Mouse (Mus musculus) embryonic facial prominence, embryonic 15.5 days (tissue): ENCODE data around the gene Cyp4a32. TPM values are rescaled to one million over a fixed set of nuclear protein-coding genes. Genes with fewer than 3 reads are reported as not detected.
"Not testable (repeated sequence)": the region's sequence is repeated elsewhere in the genome, so short reads cannot be mapped to it uniquely, and the experiment has no call there.

Experiments
- ATAC-seq: fragments of 200-750 bp; cut with Nextera tagmentation; 2 replicates; pipeline ENCODE4 v1.8.0; 2017; ENCODE audit warnings: low read depth, moderate TSS enrichment; ENCODE audit not compliant: insufficient number of reproducible peaks, low FRiP score, low TSS enrichment
- H3K27ac ChIP-seq: fragments of 300-500 bp; sonication (generic); replicated peaks from 2 replicates; pipeline ENCODE4 v1.5.1; 2015; ENCODE audit warnings: mild to moderate bottlenecking, inconsistent platforms
- H3K27me3 ChIP-seq: fragments of 300-500 bp; sonication (generic); 2 replicates; pipeline ENCODE4 v1.6.1; 2015; ENCODE audit warnings: inconsistent platforms
- H3K36me3 ChIP-seq: fragments of 300-500 bp; sonication (generic); 2 replicates; pipeline ENCODE4 v1.6.1; 2015; ENCODE audit warnings: mild to moderate bottlenecking, inconsistent platforms
- H3K4me1 ChIP-seq: fragments of 300-500 bp; sonication (generic); 2 replicates; pipeline ENCODE4 v1.6.1; 2015; ENCODE audit warnings: inconsistent platforms
- H3K4me2 ChIP-seq: fragments of 300-500 bp; sonication (generic); replicated peaks from 2 replicates; pipeline ENCODE4 v1.6.1; 2015; ENCODE audit warnings: mild to moderate bottlenecking, inconsistent platforms
- H3K4me3 ChIP-seq: fragments of 300-500 bp; sonication (generic); replicated peaks from 2 replicates; pipeline ENCODE4 v1.5.1; 2015; ENCODE audit warnings: mild to moderate bottlenecking, inconsistent platforms
- H3K9ac ChIP-seq: fragments of 300-500 bp; sonication (generic); 2 replicates; pipeline ENCODE4 v1.6.1; 2015; ENCODE audit warnings: inconsistent platforms
- H3K9me3 ChIP-seq: fragments of 300-500 bp; sonication (generic); replicated peaks from 2 replicates; pipeline ENCODE4 v1.6.1; 2016; ENCODE audit warnings: inconsistent platforms
- WGBS: fragments of 180-500 bp; shearing (Covaris S2); methylation state at CpG from one replicate; pipeline ENCODE4 v1.1.7; 2015; 5-methylcytosine and 5-hydroxymethylcytosine counted together
- polyA plus RNA-seq: library from polyadenylated mRNA; unstranded; fragments of >200 nt; fragmentation: Nextera tagmentation; extraction: Ambion mirVana; gene quantifications from 2 replicates; pipeline ENCODE4 v1.2.1, GENCODE M21; 2015

The Cyp4a32 gene
- polyA plus RNA-seq, 1 experiment from 2014 or later: not detected

DNA sequence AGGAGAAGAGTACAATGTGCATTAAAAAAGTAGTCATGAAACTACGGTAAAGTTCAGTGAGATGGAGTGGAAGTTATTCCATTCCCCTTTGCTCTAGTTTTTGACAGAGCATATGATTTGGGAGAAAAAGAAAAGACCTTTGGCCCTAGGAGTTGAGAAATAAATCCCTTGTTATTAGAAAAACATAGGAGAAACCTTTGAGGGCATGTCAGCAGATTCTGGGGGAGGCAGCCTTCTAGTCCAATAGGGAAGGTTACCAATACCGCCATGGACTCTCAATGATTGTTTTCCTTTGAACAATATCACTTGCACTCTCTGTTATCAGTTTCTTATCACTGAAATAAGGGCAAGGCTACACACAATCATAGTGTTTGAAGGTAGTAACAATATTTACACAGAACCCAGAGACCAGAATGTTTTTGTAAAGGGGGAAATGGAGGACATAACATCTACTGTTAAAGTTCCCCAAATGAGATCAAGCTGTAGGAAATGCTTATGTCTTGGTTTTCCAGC, 3.9 kb upstream of the Cyp4a32 start:
- no peaks in the 10 kb centered on the region for H3K4me1 ChIP-seq
- no peak overlapping the region for H3K4me2 ChIP-seq
- no peaks in the 10 kb centered on the region for H3K9me3 ChIP-seq
- WGBS: 86% methylated on average over 2 of the region's 2 CpGs
- no peak for ATAC-seq
- no peak overlapping the region for H3K27ac ChIP-seq
- H3K36me3 ChIP-seq: no peaks in the 10 kb centered on the region
- H3K4me3 ChIP-seq: no peak overlapping the region
- H3K9ac ChIP-seq: no peak overlapping the region
- no peaks in the 10 kb centered on the region for H3K27me3 ChIP-seq

DNA sequence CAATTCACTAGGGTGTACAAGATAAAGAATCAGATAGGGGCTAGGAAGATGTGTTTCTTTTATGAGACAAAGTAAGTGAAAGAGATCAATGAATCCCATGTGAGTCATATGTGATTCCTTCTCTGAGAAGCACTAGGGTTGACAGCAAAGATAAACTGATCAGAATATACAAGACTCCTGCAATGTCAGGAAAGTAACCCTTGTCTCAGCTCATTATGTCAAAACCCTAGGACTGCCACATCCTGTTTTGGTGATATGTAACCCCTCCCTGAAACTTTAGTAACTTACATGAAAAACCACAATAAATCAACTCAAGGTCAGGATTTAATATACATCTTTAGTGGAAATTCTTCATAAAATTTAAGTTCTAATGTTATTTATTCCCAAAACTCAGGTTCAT, 13.2 kb downstream of the Cyp4a32 start:
- Histone ChIP-seq H3K27ac (no peak overlapping the region), H3K4me1 (no peaks in the 10 kb centered on the region), H3K9ac (no peak overlapping the region), H3K27me3 (no peaks in the 10 kb centered on the region), H3K4me3 (no peak overlapping the region), H3K9me3 (no peaks in the 10 kb centered on the region), H3K36me3 (no peaks in the 10 kb centered on the region), H3K4me2 (no peak overlapping the region)
- ATAC-seq: no peak

DNA sequence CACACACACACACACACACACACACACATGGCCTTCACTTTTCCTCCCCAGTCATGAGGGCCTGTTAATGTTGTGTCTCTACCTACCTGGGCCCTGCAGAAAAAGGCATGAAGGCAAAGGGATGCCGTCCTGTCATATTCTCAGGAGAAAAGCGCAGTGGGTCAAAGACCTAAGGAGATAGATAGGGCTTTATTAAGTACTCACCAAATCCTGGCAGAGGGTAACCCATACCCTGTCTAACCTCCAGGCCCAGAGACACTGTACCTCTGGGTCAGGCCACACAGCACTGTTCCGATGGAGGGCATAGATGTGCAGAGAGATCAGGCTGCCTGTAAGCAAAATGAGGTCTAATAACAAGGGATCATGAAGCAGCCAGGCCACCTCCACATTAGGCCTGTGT, 24.8 kb downstream of the Cyp4a32 start:
- 94% methylated on average over 3 of the region's 3 CpGs for WGBS
- not testable (repeated sequence) for H3K27ac ChIP-seq, H3K36me3 ChIP-seq, H3K4me2 ChIP-seq, H3K9me3 ChIP-seq, H3K27me3 ChIP-seq, ATAC-seq, H3K4me3 ChIP-seq, H3K9ac ChIP-seq, H3K4me1 ChIP-seq

DNA sequence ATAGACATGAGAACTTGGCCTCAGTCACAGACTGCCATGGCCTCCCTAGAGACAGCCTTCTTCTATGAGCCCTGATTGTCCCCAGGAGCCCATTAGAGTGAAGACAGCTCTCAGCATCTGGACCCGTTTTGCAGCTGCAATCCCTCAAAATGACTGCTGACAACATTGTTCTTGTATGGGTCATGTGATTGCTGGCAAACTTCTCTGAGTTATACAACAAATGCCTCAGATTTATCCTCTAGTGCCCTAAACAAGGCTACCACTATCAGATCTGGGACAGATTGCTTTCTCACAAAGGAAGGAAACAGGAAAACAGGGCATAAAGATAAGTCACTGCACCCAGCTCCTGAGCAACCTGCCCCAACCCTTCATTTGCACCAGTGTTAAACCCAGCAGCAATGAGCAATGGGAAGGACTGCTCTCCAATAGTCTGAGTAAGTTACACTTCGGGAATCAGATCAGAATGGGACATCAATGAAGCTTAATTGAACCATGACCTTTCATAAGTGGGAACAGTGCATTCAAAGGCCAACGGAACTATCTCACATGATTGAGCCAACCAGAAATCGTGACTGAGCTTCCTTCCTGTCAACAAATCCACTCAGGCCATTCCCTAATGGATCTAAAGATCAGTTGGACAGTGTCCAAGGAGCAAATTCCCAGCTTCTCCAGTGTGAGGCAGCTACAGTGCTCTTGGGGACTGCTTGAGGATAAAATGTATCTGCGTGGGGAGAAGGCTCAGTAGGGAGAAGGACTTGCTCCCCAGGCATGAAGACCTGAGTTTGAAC, 42.4 kb downstream of the Cyp4a32 start:
- H3K9ac ChIP-seq: no peak overlapping the region
- no peaks in the 10 kb centered on the region for H3K36me3 ChIP-seq
- no peaks in the 10 kb centered on the region for H3K27me3 ChIP-seq
- 48% methylated on average over 5 of the region's 5 CpGs for WGBS
- H3K4me1 ChIP-seq: peaks cover 4% of the 10 kb centered on the region; the same call in 1 of the 2 replicates
- no peak overlapping the region for H3K4me3 ChIP-seq
- no peaks in the 10 kb centered on the region for H3K9me3 ChIP-seq
- no peak overlapping the region for H3K27ac ChIP-seq
- ATAC-seq: no peak
- H3K4me2 ChIP-seq: no peak overlapping the region

DNA sequence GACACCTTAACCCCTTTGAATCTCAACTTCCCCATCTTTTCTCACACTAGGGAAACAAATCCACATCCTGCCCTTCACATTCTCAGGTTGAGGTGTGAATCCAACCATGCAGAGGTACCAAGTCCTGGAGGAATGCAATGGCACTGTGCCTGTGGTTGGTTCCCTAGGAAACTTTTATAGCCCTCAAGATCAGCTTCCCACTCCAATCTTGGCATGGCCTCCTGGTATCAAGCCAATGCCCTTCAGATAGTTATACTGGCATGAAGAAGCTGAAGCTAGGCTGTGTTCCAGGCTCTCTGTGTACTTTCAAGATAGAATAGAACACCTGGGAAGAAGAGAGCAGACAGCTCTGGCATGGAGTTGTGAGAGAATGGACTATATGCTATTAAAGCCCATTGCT, 44.6 kb downstream of the Cyp4a32 start:
- Histone ChIP-seq H3K9me3 (no peaks in the 10 kb centered on the region), H3K9ac (no peak overlapping the region), H3K27me3 (no peaks in the 10 kb centered on the region), H3K4me1 (peaks cover 4% of the 10 kb centered on the region; the same call in 1 of the 2 replicates), H3K36me3 (no peaks in the 10 kb centered on the region), H3K27ac (no peak overlapping the region), H3K4me3 (no peak overlapping the region), H3K4me2 (no peak overlapping the region)
- ATAC-seq: no peak

DNA sequence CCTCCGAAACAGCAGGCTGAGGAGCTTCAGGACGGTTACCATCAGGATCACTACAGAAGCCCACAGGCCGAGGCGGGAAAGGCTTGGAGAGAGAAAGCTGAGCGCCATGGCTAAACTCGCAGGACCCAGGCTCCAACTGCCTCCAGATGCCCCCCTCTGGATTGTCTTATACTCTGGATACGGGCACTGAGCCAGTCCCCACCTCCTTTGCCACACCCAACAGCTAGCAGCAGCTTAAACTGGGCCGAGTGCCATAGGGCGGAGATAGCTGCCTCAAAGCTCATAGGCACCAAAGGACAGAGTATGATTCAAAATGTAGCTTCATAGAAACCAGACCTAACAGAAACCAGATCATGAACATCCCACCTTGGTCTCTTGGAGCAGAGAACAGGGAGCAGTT, 46.8 kb downstream of the Cyp4a32 start, which contains the start of gene Cyp4b1:
Cyp4b1 (minus strand) TSS at position 144 of the 400 bp plus-strand sequence.
- Histone ChIP-seq H3K9ac (no peak within 1 kb of the TSS), H3K27ac (no peak within 1 kb of the TSS), H3K4me1 (peaks cover 4% of the 10 kb centered on the region; the same call in 1 of the 2 replicates), H3K4me2 (no peak within 1 kb of the TSS), H3K27me3 (no peaks in the 10 kb centered on the region), H3K36me3 (no peaks in the 10 kb centered on the region), H3K9me3 (no peaks in the 10 kb centered on the region), H3K4me3 (no peak within 1 kb of the TSS)
- ATAC-seq: no peak
- WGBS: 72% methylated on average over 9 of the region's 9 CpGs

DNA sequence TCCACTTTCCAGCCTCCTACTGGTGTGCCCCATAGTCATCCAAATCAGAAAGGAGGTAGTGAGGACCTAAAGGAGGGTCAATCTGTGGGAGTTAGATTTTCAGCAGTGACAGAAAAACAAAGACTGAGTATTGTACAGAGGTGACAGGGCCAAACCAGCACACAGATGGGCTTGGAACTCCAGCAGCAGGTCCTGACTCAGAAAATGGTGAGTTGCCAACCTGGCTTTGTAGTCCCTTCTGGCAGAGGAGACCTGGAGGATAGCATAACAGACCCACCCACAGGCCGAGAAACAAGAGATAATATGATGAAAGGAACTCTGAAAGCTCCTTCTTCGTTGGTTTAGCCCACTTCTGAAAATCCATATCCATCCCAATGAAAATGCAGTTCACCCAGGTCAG, 48.0 kb downstream of the Cyp4a32 start:
- 54% methylated on average over 2 of the region's 2 CpGs for WGBS
- H3K4me2 ChIP-seq: no peak overlapping the region
- H3K27ac ChIP-seq: no peak overlapping the region
- H3K9ac ChIP-seq: no peak overlapping the region
- no peaks in the 10 kb centered on the region for H3K9me3 ChIP-seq
- H3K27me3 ChIP-seq: no peaks in the 10 kb centered on the region
- peaks cover 4% of the 10 kb centered on the region; the same call in 1 of the 2 replicates for H3K4me1 ChIP-seq
- no peak for ATAC-seq
- no peaks in the 10 kb centered on the region for H3K36me3 ChIP-seq
- no peak overlapping the region for H3K4me3 ChIP-seq

DNA sequence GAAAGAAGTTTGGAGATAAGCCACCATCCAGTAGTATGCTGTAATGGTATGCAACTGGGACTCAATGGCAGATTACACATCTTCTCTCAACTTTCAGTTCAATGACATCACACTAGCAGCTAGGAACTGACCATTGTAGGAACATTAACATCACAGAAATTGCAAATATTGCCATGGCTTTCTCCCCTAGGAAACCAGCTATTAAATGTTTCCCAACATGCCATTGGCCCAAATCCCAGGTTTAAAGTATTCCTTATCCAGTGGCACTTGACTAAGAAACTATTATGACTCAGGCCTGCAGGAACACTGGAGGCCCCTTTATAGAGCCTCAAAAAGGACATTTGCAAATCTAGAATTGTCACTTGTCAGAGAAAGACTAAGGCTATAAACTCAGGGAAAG, 48.6 kb downstream of the Cyp4a32 start:
- Histone ChIP-seq H3K9me3 (no peaks in the 10 kb centered on the region), H3K4me2 (no peak overlapping the region), H3K4me1 (peaks cover 4% of the 10 kb centered on the region; the same call in 1 of the 2 replicates), H3K36me3 (no peaks in the 10 kb centered on the region), H3K27me3 (no peaks in the 10 kb centered on the region), H3K9ac (no peak overlapping the region), H3K27ac (no peak overlapping the region), H3K4me3 (no peak overlapping the region)
- ATAC-seq: no peak

DNA sequence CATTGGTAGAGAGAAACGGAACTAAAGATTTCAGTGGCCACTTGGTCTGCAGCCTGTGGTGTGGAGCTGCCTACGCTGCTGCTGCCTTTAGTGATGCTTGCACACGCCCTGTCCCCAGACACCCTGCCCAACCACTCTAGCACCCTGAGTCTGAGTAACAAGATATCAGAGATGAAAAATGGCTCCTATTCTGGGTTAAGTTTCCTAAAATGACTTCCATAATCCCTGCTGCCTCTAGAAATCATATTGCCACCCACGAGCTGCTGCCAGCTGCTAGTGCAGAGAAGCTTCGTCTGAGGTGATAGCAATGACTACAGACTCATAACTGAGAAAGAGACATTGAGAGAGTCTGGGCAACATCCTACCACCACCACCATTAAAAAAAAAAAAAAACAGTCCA, 50.1 kb downstream of the Cyp4a32 start:
- H3K36me3 ChIP-seq: no peaks in the 10 kb centered on the region
- ATAC-seq: no peak
- WGBS: 85% methylated on average over 5 of the region's 5 CpGs
- no peak overlapping the region for H3K27ac ChIP-seq
- no peaks in the 10 kb centered on the region for H3K27me3 ChIP-seq
- no peak overlapping the region for H3K4me2 ChIP-seq
- H3K4me3 ChIP-seq: no peak overlapping the region
- peaks cover 4% of the 10 kb centered on the region; the same call in 1 of the 2 replicates for H3K4me1 ChIP-seq
- no peaks in the 10 kb centered on the region for H3K9me3 ChIP-seq
- H3K9ac ChIP-seq: no peak overlapping the region

DNA sequence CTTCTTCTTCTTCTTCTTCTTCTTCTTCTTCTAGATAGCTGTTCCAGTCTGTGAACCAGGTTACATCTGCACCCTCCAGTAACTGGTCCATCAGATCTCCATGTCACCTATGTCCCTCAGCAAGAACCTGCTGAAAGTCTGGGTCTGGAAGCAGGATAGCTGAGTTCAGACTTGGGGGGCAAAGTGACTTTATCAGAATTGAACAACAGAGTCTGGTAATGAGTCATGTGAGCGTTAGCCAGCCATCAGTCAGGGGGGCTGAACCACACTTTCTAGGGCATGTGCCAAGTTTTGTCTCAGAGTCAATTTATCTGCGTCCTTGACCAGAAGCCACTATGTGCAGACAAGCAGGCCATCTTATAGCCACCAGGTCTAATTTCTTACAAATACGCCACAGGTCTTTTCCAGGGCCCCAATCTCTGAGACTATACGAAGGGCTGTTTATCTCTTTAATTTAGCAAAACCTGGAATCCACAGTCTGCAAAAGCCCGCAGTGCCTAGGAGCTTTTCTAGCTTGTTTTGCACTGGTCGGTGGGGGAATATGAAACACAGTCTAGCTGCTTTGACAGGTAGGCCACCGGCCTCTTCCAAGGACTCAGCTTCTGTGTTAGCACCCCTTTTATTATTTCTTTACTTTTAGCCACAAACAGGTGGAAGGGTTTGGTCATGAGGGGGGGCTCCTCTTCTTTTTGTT, 55.2 kb downstream of the Cyp4a32 start:
- not testable (repeated sequence) for H3K9ac ChIP-seq, H3K36me3 ChIP-seq, H3K27me3 ChIP-seq, H3K9me3 ChIP-seq, H3K4me3 ChIP-seq, H3K27ac ChIP-seq, ATAC-seq, H3K4me2 ChIP-seq, H3K4me1 ChIP-seq
- WGBS: 81% methylated on average over 7 of the region's 7 CpGs

DNA sequence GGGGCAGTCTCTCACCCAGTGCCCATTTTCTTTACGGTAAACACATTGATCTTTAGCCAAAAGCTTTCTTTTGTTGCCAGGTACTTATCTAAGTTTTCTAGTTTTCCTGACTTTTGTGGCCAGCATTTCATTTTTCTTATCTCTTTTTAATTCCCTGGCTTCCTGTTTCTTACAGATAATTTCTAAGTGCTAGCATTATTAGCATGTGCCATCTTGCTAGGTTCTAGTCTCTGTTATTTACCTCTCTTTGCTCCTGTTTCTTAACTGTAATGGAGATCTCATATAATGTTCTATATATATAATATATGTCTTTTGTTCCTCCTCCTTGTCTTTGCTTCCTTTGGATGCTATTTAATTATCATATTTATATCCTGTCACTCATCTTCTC, 55.8 kb downstream of the Cyp4a32 start:
- not testable (repeated sequence) for H3K9ac ChIP-seq, H3K36me3 ChIP-seq
- WGBS: 95% methylated on average over 1 of the region's 1 CpGs

More for the DNA sequence above, 55.8 kb downstream of the Cyp4a32 start:
- H3K27me3 ChIP-seq, H3K4me1 ChIP-seq, H3K27ac ChIP-seq, H3K4me3 ChIP-seq, H3K9me3 ChIP-seq, ATAC-seq, H3K4me2 ChIP-seq: not testable (repeated sequence)
